Mouse (Mus musculus): ENCODE data around the gene Crabp2.

The Crabp2 gene

DNA sequence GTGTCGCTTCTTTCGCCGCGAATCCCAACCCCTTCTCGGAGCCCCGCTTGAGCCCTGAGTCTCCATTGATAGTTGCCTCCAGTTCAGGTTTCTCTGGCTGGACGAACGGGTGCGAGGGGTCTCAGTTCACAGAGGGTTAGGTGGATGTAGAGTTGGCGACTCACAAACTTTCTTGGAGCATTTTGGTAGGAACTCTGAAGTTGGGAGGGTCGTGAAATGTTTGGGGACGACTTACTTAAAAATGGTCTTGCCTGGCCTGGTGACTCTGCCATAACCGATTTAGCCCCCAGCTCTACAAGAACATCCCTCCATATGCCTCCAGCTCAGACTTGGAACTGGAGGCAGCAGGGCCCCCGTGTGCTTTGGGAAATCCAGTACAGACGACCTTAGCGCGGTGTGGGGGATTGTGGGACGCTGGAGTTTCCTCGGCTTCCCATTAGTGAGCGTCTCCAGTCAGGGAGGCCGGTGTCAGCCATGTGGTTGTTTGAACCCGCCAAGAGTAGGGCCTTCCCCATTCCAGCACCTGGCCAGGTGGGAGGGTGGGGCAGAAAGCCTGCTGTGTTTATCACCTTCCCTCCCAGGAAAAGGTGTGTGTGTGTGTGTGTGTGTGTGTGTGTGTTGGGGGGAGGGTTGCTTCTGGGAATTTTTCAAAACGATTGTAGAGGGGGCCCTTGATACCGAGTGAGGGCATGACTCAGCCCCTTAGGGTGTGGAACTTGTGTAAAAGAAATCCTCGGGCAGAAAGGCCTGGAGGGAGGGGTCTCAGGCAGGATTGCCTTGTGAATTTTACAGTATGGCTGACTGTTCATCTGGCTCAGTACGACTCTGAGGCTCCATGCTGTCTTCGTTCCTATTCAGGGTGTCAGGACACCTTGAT is 41.2 kb upstream of the Crabp2 start:
- peaks cover 49% of the 10 kb centered on the region for H3K4me1 ChIP-seq (replicated peaks; ENCODE audit: low read depth, low read length)
- peak overlapping the region; percentile 96 for H3K4me3 ChIP-seq (replicated peaks; ENCODE audit: low read length)
- peaks cover 16% of the 10 kb centered on the region for H3K36me3 ChIP-seq (ENCODE audit: insufficient read depth, low read length)
- H3K9me3 ChIP-seq (ENCODE audit: low read length), result no peaks in the 10 kb centered on the region
- no peaks in the 10 kb centered on the region for H3K27me3 ChIP-seq (ENCODE audit: insufficient read depth, low read length)
- TF ChIP-seq NANOG (IDR thresholded peaks at IDR 0.05; ENCODE audit: borderline replicate concordance, low read length), result no peak
- TF ChIP-seq POU5F1 (IDR thresholded peaks at IDR 0.05; ENCODE audit: borderline replicate concordance, low read length), result no peak
- no peak for TF ChIP-seq CTCF (conservative IDR thresholded peaks at IDR 0.05; ENCODE audit: low read length)

GRCm38 (mm10) chr3:87907906-87908305 is 40.6 kb upstream of the Crabp2 start:
- TF ChIP-seq POU5F1 (IDR thresholded peaks at IDR 0.05; ENCODE audit: borderline replicate concordance, low read length), result no peak
- TF ChIP-seq CTCF (conservative IDR thresholded peaks at IDR 0.05; ENCODE audit: low read length), result no peak
- no peak for TF ChIP-seq NANOG (IDR thresholded peaks at IDR 0.05; ENCODE audit: borderline replicate concordance, low read length)
- peaks cover 23% of the 10 kb centered on the region for H3K36me3 ChIP-seq (ENCODE audit: insufficient read depth, low read length)
- peaks cover 56% of the 10 kb centered on the region for H3K4me1 ChIP-seq (replicated peaks; ENCODE audit: low read depth, low read length)

DNA sequence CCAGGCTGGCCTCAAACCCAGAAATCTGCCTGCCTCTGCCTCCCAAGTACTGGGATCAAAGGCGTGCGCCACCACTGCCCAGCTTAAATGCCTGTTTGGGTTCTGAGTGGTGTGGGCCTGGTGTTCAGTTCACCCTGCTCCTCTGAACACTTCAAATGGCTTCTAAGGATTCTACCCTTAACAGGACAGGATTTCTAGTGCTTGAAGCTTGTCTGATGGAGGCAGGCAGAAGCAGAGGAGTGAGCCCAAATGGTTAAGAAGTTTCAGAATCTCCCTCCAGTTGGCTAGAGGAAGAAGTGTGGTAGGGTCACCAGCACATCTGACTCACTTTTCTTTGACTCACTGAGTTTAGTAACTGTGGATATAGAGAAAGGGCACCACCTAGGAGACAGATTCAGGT is 39.1 kb upstream of the Crabp2 start:
- Histone ChIP-seq H3K4me3 (replicated peaks; ENCODE audit: low read length) (peak overlapping the region; percentile 96), H3K36me3 (ENCODE audit: insufficient read depth, low read length) (peaks cover 38% of the 10 kb centered on the region), H3K9me3 (ENCODE audit: low read length) (no peaks in the 10 kb centered on the region), H3K27me3 (ENCODE audit: insufficient read depth, low read length) (no peaks in the 10 kb centered on the region), H3K4me1 (replicated peaks; ENCODE audit: low read depth, low read length) (peaks cover 64% of the 10 kb centered on the region)
- TF ChIP-seq NANOG (IDR thresholded peaks at IDR 0.05; ENCODE audit: borderline replicate concordance, low read length) (no peak), POU5F1 (IDR thresholded peaks at IDR 0.05; ENCODE audit: borderline replicate concordance, low read length) (no peak)

More at GRCm38 (mm10) chr3:87907906-87908305, 40.6 kb upstream of the Crabp2 start:
- H3K4me3 ChIP-seq (replicated peaks; ENCODE audit: low read length), result peak overlapping the region; percentile 96
- no peaks in the 10 kb centered on the region for H3K27me3 ChIP-seq (ENCODE audit: insufficient read depth, low read length)
- no peaks in the 10 kb centered on the region for H3K9me3 ChIP-seq (ENCODE audit: low read length)

GRCm38 (mm10) chr3:87909874-87910273 is 38.6 kb upstream of the Crabp2 start:
- peaks cover 43% of the 10 kb centered on the region for H3K36me3 ChIP-seq (ENCODE audit: insufficient read depth, low read length)
- H3K4me3 ChIP-seq (replicated peaks; ENCODE audit: low read length), result peak overlapping the region; percentile 96
- no peaks in the 10 kb centered on the region for H3K27me3 ChIP-seq (ENCODE audit: insufficient read depth, low read length)
- H3K9me3 ChIP-seq (ENCODE audit: low read length), result no peaks in the 10 kb centered on the region
- TF ChIP-seq NANOG (IDR thresholded peaks at IDR 0.05; ENCODE audit: borderline replicate concordance, low read length) (peak; percentile 19; the same call in 1 of the 2 replicates), CTCF (conservative IDR thresholded peaks at IDR 0.05; ENCODE audit: low read length) (no peak), POU5F1 (IDR thresholded peaks at IDR 0.05; ENCODE audit: borderline replicate concordance, low read length) (no peak)
- peaks cover 68% of the 10 kb centered on the region for H3K4me1 ChIP-seq (replicated peaks; ENCODE audit: low read depth, low read length)

- Histone ChIP-seq H3K4me3 (replicated peaks; ENCODE audit: low read length) (peak overlapping the region; percentile 96), H3K9me3 (ENCODE audit: low read length) (no peaks in the 10 kb centered on the region), H3K36me3 (ENCODE audit: insufficient read depth, low read length) (peaks cover 51% of the 10 kb centered on the region), H3K27me3 (ENCODE audit: insufficient read depth, low read length) (no peaks in the 10 kb centered on the region), H3K4me1 (replicated peaks; ENCODE audit: low read depth, low read length) (peaks cover 72% of the 10 kb centered on the region)
- TF ChIP-seq CTCF (conservative IDR thresholded peaks at IDR 0.05; ENCODE audit: low read length), result no peak
- TF ChIP-seq NANOG (IDR thresholded peaks at IDR 0.05; ENCODE audit: borderline replicate concordance, low read length), result no peak
- TF ChIP-seq POU5F1 (IDR thresholded peaks at IDR 0.05; ENCODE audit: borderline replicate concordance, low read length), result no peak
Measured at GRCm38 (mm10) chr3:87910573-87911141, 37.8 kb upstream of the Crabp2 start.

DNA sequence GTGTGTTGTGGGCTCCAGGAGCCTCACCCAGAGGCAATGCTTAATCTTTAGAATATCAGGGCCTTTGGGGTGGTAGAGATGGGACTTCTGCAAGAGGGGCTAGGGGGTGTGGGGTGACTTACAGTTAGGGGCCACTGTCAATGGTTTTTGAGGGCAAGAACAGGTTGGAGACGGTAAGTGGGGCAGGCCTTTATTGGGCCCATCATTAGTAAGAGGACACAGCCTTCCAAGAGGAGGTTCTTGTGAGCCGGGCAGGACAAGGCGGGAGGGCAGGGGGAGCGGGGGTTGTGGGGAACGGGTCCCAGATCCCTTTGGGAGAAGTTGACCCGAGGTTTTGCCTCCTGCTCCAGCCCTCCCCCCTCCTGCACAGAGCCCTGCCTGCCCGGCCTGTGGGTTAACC is 35.0 kb upstream of the Crabp2 start:
- H3K9me3 ChIP-seq (ENCODE audit: low read length), result no peaks in the 10 kb centered on the region
- peaks cover 78% of the 10 kb centered on the region for H3K36me3 ChIP-seq (ENCODE audit: insufficient read depth, low read length)
- no peaks in the 10 kb centered on the region for H3K27me3 ChIP-seq (ENCODE audit: insufficient read depth, low read length)
- TF ChIP-seq NANOG (IDR thresholded peaks at IDR 0.05; ENCODE audit: borderline replicate concordance, low read length), result no peak
- TF ChIP-seq CTCF (conservative IDR thresholded peaks at IDR 0.05; ENCODE audit: low read length), result no peak
- TF ChIP-seq POU5F1 (IDR thresholded peaks at IDR 0.05; ENCODE audit: borderline replicate concordance, low read length), result no peak
- peaks cover 91% of the 10 kb centered on the region for H3K4me1 ChIP-seq (replicated peaks; ENCODE audit: low read depth, low read length)
- peak overlapping the region; percentile 96; the same call in 1 of the 2 replicates for H3K4me3 ChIP-seq (replicated peaks; ENCODE audit: low read length)

DNA sequence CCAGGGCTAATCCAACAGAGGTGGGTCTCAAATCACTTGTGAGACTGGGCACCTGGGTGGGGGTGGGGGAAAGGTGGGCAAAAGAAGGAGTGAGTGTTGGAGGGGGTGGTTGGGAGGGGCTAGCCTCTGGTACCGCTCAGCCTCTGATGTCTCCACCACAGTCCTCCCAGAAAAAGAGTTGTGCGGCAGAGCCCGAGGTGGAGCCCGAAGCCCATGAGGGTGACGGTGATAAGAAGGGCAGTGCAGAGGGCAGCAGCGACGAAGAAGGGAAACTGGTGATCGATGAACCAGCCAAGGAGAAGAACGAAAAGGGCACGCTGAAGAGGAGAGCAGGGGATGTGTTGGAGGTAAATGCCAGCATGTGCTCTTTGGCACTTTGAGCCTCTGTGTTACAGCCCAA is 34.6 kb upstream of the Crabp2 start:
- Histone ChIP-seq H3K36me3 (ENCODE audit: insufficient read depth, low read length) (peaks cover 82% of the 10 kb centered on the region), H3K4me1 (replicated peaks; ENCODE audit: low read depth, low read length) (peaks cover 91% of the 10 kb centered on the region), H3K27me3 (ENCODE audit: insufficient read depth, low read length) (no peaks in the 10 kb centered on the region), H3K4me3 (replicated peaks; ENCODE audit: low read length) (peak overlapping the region; percentile 96; the same call in 1 of the 2 replicates), H3K9me3 (ENCODE audit: low read length) (no peaks in the 10 kb centered on the region)
- TF ChIP-seq NANOG (IDR thresholded peaks at IDR 0.05; ENCODE audit: borderline replicate concordance, low read length), result no peak
- no peak for TF ChIP-seq CTCF (conservative IDR thresholded peaks at IDR 0.05; ENCODE audit: low read length)
- no peak for TF ChIP-seq POU5F1 (IDR thresholded peaks at IDR 0.05; ENCODE audit: borderline replicate concordance, low read length)

GRCm38 (mm10) chr3:87916990-87917389 is 31.5 kb upstream of the Crabp2 start:
- TF ChIP-seq CTCF (conservative IDR thresholded peaks at IDR 0.05; ENCODE audit: low read length) (0 out of 2 replicates have a peak, but pooled peaks have one; percentile 3), NANOG (IDR thresholded peaks at IDR 0.05; ENCODE audit: borderline replicate concordance, low read length) (no peak), POU5F1 (IDR thresholded peaks at IDR 0.05; ENCODE audit: borderline replicate concordance, low read length) (no peak)
- no peaks in the 10 kb centered on the region for H3K9me3 ChIP-seq (ENCODE audit: low read length)
- no peaks in the 10 kb centered on the region for H3K27me3 ChIP-seq (ENCODE audit: insufficient read depth, low read length)
- peaks cover 85% of the 10 kb centered on the region for H3K4me1 ChIP-seq (replicated peaks; ENCODE audit: low read depth, low read length)
- H3K36me3 ChIP-seq (ENCODE audit: insufficient read depth, low read length), result peaks cover 81% of the 10 kb centered on the region
- no peak overlapping the region for H3K4me3 ChIP-seq (replicated peaks; ENCODE audit: low read length)
